Mouse (Mus musculus): ENCODE measurements around the gene Zfx. TPM values are rescaled to one million over a fixed set of nuclear protein-coding genes. Genes with fewer than 3 reads are reported as not detected.
A peak's percentile ranks its signal among the peaks of the same experiment; 100 is the strongest.

Gene Zfx
- polyA plus RNA-seq (2015; fragmentation: Nextera tagmentation; extraction: Ambion mirVana) = 23.6 and 26.0 TPM in 2 replicates

DNA sequence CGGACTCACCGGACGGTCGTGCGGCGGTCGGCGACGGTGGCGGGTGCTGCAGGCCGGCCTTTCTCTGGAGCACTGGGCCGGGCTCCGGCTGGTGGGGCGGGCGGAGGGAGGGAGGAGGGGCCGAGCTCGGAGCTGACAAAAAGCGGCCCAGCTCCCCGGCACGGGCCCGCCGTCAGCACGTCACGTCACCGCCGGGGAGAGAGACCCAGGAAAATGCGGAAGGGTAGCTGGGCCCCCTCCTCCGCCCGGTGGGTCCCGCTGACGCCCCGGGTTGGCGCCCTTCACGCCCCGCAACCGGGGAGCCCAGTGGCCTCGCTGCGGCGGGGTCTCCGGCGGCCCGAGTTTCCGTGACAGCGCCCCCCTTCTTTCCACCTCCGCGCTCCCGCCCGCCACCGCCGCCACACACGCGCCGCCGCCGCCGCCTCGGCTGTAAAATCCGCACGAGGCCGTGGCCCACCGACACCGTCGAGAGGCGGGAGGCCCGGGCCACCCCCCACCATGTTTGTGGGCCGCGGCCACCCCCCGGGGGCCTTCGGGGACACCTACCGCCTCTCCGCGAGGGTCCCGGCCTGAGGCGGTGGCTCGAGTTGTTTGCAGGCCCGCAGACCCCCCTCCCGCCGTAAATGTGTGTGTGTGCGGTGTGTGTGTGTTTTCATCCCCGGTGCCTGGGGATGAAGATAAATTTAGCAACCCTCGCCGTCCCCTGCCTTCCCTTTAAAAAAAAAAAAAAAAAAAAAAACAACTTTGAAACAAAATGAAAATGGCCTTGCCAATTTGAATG is at the start of gene Zfx:
Gene Zfx (minus strand): TSS at position 644 of the 781 bp plus-strand sequence.
- Histone ChIP-seq H3K36me3 (no peaks in the 10 kb centered on the region), H3K27me3 (peaks cover 73% of the 10 kb centered on the region), H3K4me3 (peak within 1 kb of the TSS; percentile 58), H3K27ac (peak within 1 kb of the TSS; percentile 99), H3K9me3 (no peaks in the 10 kb centered on the region), H3K9ac (peak within 1 kb of the TSS; percentile 88), H3K4me2 (peak within 1 kb of the TSS; percentile 67), H3K4me1 (replicated peaks) (peaks cover 6% of the 10 kb centered on the region)
- 25% methylated on average over 26 of the region's 82 CpGs for WGBS
- ATAC-seq (ENCODE audit: low FRiP score) = peak; percentile 87

DNA sequence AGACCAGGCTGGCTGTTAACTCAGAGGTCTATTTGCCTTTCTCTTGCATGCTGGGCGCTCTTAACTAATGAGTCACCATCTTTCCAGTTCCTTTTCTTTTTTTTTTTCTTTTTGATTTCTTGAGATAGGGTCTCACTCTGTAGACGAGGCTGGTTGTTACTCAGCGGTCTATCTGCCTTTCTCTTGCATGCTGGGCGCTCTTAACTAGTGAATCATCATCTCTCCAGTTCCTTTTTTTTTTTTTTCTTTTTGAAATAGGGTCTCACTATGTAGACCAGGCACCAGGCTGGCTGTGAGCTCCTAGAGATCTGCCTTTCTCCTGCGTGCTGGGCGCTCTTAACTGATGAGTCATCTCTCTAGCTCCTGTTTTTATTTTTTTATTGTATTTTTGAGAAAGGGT is 45.8 kb upstream of the Zfx start:
- H3K9ac ChIP-seq = no peak overlapping the region
- WGBS = 82% methylated on average over 6 of the region's 6 CpGs

DNA sequence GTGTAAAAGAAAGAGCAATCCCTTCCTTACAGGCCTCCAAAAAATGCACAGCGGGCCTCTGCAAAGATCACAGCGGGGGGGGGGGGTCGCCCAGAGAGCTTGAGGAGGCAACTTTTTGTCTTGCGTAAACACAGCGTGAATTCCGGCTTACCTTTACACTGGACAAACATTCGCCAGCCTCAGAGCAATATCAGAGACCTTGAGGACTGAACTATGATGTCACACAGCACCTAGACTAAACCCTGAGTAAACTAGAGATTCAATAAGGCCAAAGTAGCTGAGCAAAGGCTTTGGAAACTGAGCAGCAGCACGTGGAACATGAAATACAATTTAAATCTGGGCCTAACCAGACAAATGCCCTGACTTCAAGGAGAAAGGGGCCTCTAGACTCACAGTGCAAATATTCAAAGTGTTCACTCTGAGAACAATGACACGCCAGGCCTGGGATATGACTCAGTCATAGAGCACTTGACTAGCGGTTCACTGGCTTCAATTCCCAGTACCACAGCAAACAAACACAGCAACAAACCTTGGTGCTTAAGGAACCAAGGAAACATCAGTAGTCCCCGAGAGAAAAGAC is 28.8 kb upstream of the Zfx start:
- no peaks in the 10 kb centered on the region for H3K9me3 ChIP-seq
- H3K27me3 ChIP-seq = peaks cover 82% of the 10 kb centered on the region
- no peak overlapping the region for H3K4me3 ChIP-seq
- H3K36me3 ChIP-seq = no peaks in the 10 kb centered on the region
- ATAC-seq (ENCODE audit: low FRiP score) = no peak
- no peaks in the 10 kb centered on the region for H3K4me1 ChIP-seq (replicated peaks)
- H3K27ac ChIP-seq = no peak overlapping the region
- H3K4me2 ChIP-seq = no peak overlapping the region
- WGBS = 40% methylated on average over 10 of the region's 11 CpGs
- H3K9ac ChIP-seq = no peak overlapping the region

More for the DNA sequence above, 45.8 kb upstream of the Zfx start:
- H3K27me3 ChIP-seq = peaks cover 73% of the 10 kb centered on the region
- no peak for ATAC-seq (ENCODE audit: low FRiP score)
- H3K36me3 ChIP-seq = no peaks in the 10 kb centered on the region
- no peaks in the 10 kb centered on the region for H3K4me1 ChIP-seq (replicated peaks)
- H3K4me3 ChIP-seq = no peak overlapping the region
- H3K27ac ChIP-seq = no peak overlapping the region
- H3K4me2 ChIP-seq = no peak overlapping the region
- no peaks in the 10 kb centered on the region for H3K9me3 ChIP-seq

DNA sequence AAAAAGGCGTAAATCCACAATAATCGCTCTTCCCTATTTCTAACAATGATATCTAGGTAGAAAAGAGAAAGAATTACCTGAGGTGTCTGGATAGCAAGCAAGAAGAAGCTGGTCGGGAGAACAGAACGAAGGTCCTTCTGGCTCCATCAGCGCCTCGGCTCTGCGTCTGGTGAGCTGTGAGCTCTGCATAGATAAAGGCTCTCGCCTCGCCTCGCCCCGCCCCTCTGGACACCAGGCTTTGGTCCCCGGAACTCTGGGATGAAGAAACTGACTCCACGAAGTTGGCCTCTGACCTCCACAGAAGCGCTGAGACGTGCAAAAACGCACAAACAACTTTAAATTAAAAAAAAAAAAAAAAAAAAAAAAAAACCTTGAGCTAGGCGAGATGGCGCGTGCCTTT is 27.0 kb upstream of the Zfx start:
- Histone ChIP-seq H3K9ac (no peak overlapping the region), H3K4me2 (no peak overlapping the region), H3K36me3 (no peaks in the 10 kb centered on the region), H3K4me1 (replicated peaks) (no peaks in the 10 kb centered on the region), H3K9me3 (no peaks in the 10 kb centered on the region), H3K27me3 (peaks cover 84% of the 10 kb centered on the region), H3K27ac (no peak overlapping the region), H3K4me3 (no peak overlapping the region)
- ATAC-seq (ENCODE audit: low FRiP score) = no peak
- 77% methylated on average over 19 of the region's 19 CpGs for WGBS

GRCm38 (mm10) chrX:94142004-94142771 is 18.7 kb upstream of the Zfx start:
- Histone ChIP-seq H3K27me3 (peaks cover 81% of the 10 kb centered on the region), H3K27ac (no peak overlapping the region), H3K4me3 (no peak overlapping the region), H3K36me3 (no peaks in the 10 kb centered on the region), H3K9ac (no peak overlapping the region), H3K4me2 (no peak overlapping the region), H3K4me1 (replicated peaks) (no peaks in the 10 kb centered on the region), H3K9me3 (no peaks in the 10 kb centered on the region)
- no peak for ATAC-seq (ENCODE audit: low FRiP score)
- 82% methylated on average over 7 of the region's 7 CpGs for WGBS

DNA sequence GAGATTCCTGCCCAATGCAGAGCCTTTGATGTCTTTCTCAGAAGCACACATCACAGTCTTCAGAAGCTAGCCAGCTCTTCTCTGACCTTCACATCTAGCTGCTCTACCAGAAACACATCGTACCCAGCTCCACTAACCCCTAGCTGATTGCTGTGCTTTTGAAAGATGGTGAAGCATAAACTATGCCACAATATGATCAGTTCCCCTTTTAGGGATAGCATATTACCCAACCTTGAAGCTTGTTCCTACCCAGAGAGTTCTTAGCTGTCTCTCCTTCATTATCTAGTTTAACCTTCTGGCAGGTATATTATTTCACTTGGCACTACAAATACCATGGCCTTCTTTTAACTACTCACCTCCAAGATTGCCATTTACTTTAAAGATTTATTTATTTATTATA is 16.6 kb upstream of the Zfx start:
- no peak overlapping the region for H3K4me3 ChIP-seq
- no peak for ATAC-seq (ENCODE audit: low FRiP score)
- H3K9ac ChIP-seq = no peak overlapping the region
- no peaks in the 10 kb centered on the region for H3K36me3 ChIP-seq
- no peaks in the 10 kb centered on the region for H3K9me3 ChIP-seq
- H3K27ac ChIP-seq = no peak overlapping the region
- no peaks in the 10 kb centered on the region for H3K4me1 ChIP-seq (replicated peaks)
- peaks cover 81% of the 10 kb centered on the region for H3K27me3 ChIP-seq
- H3K4me2 ChIP-seq = no peak overlapping the region
- 96% methylated on average over 1 of the region's 1 CpGs for WGBS

GRCm38 (mm10) chrX:94138256-94138655 is 14.8 kb upstream of the Zfx start:
- Histone ChIP-seq H3K9me3 (no peaks in the 10 kb centered on the region), H3K36me3 (no peaks in the 10 kb centered on the region), H3K4me2 (no peak overlapping the region), H3K9ac (no peak overlapping the region), H3K27ac (no peak overlapping the region), H3K4me3 (no peak overlapping the region), H3K4me1 (replicated peaks) (no peaks in the 10 kb centered on the region), H3K27me3 (peaks cover 82% of the 10 kb centered on the region)
- 89% methylated on average over 1 of the region's 1 CpGs for WGBS
- no peak for ATAC-seq (ENCODE audit: low FRiP score)

- no peak for ATAC-seq (ENCODE audit: low FRiP score)
- peaks cover 89% of the 10 kb centered on the region for H3K27me3 ChIP-seq
Observed at GRCm38 (mm10) chrX:94135084-94135483, 11.6 kb upstream of the Zfx start.

GRCm38 (mm10) chrX:94133551-94133950 is 10.0 kb upstream of the Zfx start:
- Histone ChIP-seq H3K27me3 (peaks cover 85% of the 10 kb centered on the region), H3K27ac (no peak overlapping the region), H3K4me3 (no peak overlapping the region), H3K4me1 (replicated peaks) (no peaks in the 10 kb centered on the region), H3K9me3 (no peaks in the 10 kb centered on the region), H3K36me3 (no peaks in the 10 kb centered on the region), H3K9ac (no peak overlapping the region), H3K4me2 (no peak overlapping the region)
- ATAC-seq (ENCODE audit: low FRiP score) = no peak
- 42% methylated on average over 3 of the region's 3 CpGs for WGBS

More at GRCm38 (mm10) chrX:94135084-94135483, 11.6 kb upstream of the Zfx start:
- WGBS = 66% methylated on average over 4 of the region's 4 CpGs
- Histone ChIP-seq H3K4me2 (no peak overlapping the region), H3K4me3 (no peak overlapping the region), H3K4me1 (replicated peaks) (no peaks in the 10 kb centered on the region), H3K27ac (no peak overlapping the region), H3K9ac (no peak overlapping the region), H3K9me3 (no peaks in the 10 kb centered on the region), H3K36me3 (no peaks in the 10 kb centered on the region)

GRCm38 (mm10) chrX:94132239-94132638 is 8.7 kb upstream of the Zfx start:
- Histone ChIP-seq H3K4me1 (replicated peaks) (no peaks in the 10 kb centered on the region), H3K36me3 (no peaks in the 10 kb centered on the region), H3K4me3 (no peak overlapping the region), H3K9me3 (no peaks in the 10 kb centered on the region), H3K4me2 (no peak overlapping the region), H3K9ac (no peak overlapping the region), H3K27me3 (peaks cover 85% of the 10 kb centered on the region), H3K27ac (no peak overlapping the region)
- 78% methylated on average over 3 of the region's 3 CpGs for WGBS
- ATAC-seq (ENCODE audit: low FRiP score) = no peak

- H3K27ac ChIP-seq = no peak overlapping the region
- H3K27me3 ChIP-seq = peaks cover 88% of the 10 kb centered on the region
- H3K36me3 ChIP-seq = no peaks in the 10 kb centered on the region
- H3K4me1 ChIP-seq (replicated peaks) = no peaks in the 10 kb centered on the region
- no peak overlapping the region for H3K9ac ChIP-seq
- 73% methylated on average over 4 of the region's 4 CpGs for WGBS
- H3K4me3 ChIP-seq = no peak overlapping the region
- no peaks in the 10 kb centered on the region for H3K9me3 ChIP-seq
- H3K4me2 ChIP-seq = no peak overlapping the region
- no peak for ATAC-seq (ENCODE audit: low FRiP score)
Observed at GRCm38 (mm10) chrX:94129712-94130111, 6.2 kb upstream of the Zfx start.

GRCm38 (mm10) chrX:94125950-94126349 is 2.4 kb upstream of the Zfx start:
- no peaks in the 10 kb centered on the region for H3K36me3 ChIP-seq
- H3K27me3 ChIP-seq = peaks cover 79% of the 10 kb centered on the region
- H3K4me3 ChIP-seq = no peak overlapping the region
- 83% methylated on average over 2 of the region's 2 CpGs for WGBS
- H3K27ac ChIP-seq = no peak overlapping the region
- no peak overlapping the region for H3K4me2 ChIP-seq
- no peak for ATAC-seq (ENCODE audit: low FRiP score)
- H3K9me3 ChIP-seq = no peaks in the 10 kb centered on the region
- H3K9ac ChIP-seq = no peak overlapping the region
- no peaks in the 10 kb centered on the region for H3K4me1 ChIP-seq (replicated peaks)

Measured in hindbrain, embryonic 13.5 days (tissue).